Mouse (Mus musculus) left cerebral cortex, postnatal 25 days (tissue): ENCODE measurements around the gene Cacnb2. TPM values are rescaled to one million over a fixed set of nuclear protein-coding genes. Genes with fewer than 3 reads are reported as not detected.
A peak's percentile ranks its signal among the peaks of the same experiment; 100 is the strongest.

Source experiments
- DNase-seq, 2 experiments: peaks; one replicate each; pipeline ENCODE4 v3.0.0; 2022; ENCODE audit warnings: low spot score in 2 of 2, mixed read lengths in 1 of 2
- intact Hi-C: fragments of 180-260 bp; cut with DNase I; formaldehyde crosslinking; loops from one replicate; pipeline ENCODE4 v1.15.1; 2025
- total RNA-seq, 2 experiments: library from RNA; stranded (reverse); gene quantifications; 2 replicates each; pipeline ENCODE4 v1.2.3; 2021

Gene Cacnb2
- 10 to 100 TPM; 49.3 to 52.7 TPM for total RNA-seq

DNA sequence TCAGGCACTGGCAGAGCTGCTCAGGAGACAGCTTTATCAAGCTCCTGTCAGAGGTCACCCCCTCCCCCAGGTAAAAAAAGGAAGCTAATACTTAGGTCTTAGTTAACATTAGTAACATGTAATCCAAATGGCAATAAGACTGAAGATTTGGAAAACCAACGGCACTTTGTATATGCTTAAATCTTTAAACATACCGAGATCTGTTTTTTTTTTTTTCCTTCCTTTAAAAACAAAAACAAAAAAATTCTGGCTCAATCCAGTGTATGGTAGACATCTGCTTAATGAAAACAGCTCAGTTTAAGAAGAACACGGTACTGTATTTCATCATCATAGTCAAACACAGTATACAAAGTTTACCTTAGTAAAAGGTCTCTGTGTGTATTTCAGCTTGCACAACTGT lies at the start of gene Cacnb2:
TSS of gene Cacnb2 (plus strand) at position 301 of the 400 bp plus-strand sequence.
- intact Hi-C loops = loop anchor here (5.0 kb wide), 1 partner anchor 75 kb away; no protein-coding TSS in a partner anchor
- no peak for DNase-seq

DNA sequence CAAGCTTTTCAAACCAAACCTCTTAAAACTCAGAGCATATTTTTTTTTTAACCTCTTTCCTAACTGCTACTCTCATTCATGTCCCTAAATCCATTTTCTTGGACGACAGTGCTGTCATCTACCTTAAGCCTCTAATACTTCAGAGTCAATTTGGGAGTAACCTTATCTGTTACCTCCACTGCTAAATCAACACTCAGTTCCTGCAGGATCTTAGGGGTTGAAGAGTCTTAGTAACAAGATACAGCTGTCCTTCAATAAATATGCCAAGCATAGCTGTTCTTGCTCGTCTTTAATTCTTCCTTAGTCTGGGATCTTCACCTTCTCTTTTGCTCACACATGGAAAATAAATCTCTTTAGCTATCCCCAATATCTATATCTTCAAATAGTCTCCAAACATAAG lies 34.9 kb upstream of the Cacnb2 start:
- no peak for DNase-seq
- intact Hi-C loops = no loop called here

DNA sequence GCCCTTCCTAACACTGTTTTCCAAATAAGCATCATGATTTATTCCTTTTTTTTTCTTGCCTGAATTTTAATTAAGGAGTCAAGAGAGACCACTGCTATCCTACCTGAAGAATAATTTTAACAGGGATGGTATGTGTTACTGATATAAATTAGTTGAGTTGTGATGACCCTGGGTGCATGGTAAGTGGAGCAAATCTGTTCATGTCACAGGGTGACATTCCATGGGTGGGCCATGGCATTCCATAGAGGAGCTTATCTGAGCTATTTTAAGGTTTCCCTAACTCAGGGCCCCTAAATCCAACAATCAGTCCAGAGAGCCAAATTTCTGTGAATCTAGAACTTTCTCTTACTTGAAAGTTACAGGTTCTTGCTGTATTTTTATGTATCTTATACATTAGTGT lies 31.6 kb upstream of the Cacnb2 start:
- no peak for DNase-seq
- intact Hi-C loops = no loop called here

DNA sequence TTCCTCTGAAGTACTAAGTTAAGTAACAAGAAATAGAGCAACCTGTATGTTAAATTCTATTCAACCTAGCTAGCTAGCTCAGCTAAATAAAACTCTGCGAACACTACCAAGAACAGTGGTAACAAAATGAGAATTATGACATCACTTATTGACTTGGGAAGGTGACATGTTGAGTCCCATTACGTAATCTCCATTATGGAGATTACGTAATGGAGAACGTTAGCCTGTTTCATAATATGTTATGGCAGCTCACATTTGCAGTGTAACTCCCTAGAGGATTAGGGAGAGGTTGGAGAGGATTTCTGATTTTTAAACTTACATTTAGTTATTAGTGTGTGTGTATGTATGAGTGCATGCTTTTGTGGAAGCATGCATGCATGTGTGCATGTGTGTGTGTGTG lies 13.3 kb upstream of the Cacnb2 start:
- intact Hi-C loops = no loop called here
- DNase-seq = no peak

DNA sequence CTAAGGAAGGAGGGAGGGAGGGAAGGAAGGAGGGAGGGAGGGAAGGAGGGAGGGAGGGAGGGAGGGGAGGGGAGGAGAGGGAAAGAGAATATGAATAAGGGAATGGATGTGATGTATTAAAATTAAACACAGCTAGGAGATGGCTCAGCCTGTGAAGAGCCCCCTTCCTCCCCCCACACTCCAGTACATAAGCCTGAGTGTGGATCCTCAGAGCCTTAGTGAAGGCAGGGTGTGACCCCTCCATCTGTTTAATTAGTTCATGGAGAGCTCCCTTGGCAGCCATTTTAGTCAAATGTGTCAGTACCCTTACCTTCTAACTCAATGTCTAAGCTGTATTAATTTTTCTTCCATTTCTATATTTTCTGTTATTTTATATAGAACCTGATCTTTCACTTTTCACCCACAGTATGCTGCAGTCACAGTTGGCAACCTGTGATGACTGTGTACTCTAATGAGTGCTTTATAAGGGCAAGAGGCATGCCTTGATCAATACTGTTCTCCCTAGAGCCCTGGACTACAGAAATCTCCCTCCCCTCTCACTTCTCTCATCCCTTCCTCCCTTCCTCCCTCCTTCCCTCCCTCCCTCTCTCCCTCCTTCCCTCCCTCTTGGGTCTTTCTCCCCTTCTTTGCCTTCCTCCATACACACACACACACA lies 4.9 kb upstream of the Cacnb2 start:
- intact Hi-C loops = no loop called here
- no peak for DNase-seq

DNA sequence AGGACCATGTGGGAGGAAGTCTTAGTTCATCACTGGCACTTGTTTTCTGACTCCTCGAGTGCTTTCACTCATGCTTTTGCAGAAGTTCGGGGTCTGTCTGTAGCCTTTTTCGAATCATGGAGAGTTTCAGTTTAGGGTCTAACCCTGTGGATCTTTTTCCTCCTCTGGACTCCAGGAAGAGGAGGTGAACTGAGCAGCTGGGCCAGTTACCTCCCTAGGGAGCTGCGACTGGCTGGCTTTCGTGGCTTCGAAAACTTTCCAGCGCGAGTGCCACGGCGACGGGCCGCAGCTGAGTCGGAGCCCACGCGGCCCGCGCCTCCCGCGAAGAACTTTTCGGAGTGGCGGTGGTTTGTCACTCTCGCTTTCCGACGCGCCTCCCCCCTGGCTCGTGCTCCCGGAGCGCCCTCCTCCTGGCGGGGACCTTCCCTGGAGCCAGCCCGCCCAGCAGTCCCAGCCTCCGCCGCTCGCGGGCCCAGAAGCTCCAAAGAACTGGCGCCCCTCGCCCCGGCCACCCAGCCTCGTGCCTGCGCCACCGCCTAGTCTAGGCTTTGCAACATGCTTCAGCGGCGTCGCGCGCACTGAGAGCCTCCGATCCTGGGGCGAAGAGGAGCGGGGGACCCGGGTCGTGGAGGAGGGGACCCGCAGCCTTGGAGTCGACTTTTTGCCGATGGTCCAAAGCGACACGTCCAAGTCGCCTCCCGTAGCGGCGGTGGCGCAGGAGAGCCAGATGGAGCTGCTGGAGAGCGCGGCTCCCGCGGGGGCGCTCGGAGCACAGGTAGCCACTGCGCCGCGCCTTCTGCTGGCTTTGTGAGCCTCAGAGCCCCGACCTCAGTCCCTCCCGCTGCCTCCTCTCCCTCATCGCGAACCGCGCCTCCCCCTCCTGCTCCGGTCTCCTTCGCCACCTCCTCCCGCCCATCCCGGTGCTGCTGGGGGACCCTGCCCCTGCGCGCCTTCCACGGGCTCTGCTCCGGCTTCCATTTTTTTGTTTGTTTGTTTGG lies 1.2 kb downstream of the Cacnb2 start:
- DNase-seq = peak; percentile 41 to 70
- intact Hi-C loops = loop anchor here (5.0 kb wide), 1 partner anchor 73 kb away; no protein-coding TSS in a partner anchor

DNA sequence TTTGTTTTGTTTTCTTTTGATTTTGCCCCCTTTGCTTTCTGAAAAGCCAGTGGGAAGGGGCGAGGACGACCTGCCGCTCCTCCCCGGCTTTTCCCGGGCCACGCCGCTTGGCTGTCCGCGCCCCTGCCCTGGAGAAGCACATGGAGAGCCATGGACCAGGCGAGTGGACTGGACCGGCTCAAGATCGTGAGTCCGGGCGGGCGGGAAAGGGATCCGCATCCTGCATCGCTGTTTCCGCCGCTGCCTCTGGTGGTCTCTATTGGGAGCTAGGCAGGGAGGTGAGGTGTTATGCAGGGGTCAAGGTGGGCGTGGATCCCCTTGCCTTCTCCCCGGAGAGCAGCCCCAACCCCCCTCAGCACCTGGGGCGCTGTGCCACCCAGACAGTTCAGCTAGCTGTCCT lies 1.9 kb downstream of the Cacnb2 start:
- intact Hi-C loops = loop anchor here (5.0 kb wide), 1 partner anchor 73 kb away; no protein-coding TSS in a partner anchor
- peak in 1 of 2 experiments; percentile 11 for DNase-seq

DNA sequence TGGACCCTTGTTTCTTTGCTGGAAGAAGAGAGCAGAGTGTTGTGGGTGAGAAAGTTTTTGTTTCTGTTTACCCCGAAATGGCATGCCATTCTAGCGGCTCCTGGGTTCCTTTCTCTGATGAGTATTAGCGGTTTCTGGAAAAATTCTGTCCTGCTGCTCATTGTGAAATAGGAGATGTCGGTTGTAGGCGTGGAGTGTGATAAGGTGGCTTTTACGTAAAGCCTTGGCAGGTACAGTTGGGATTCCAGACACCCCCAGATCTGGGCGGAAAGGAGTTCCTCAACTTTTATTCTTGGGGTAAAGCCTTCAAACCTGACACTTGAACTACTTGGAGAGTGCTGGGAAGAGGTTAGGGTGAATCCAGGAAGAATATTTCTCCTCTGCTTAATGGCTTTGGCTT lies 2.3 kb downstream of the Cacnb2 start:
- intact Hi-C loops = no loop called here
- DNase-seq = peak in 1 of 2 experiments; percentile 18

DNA sequence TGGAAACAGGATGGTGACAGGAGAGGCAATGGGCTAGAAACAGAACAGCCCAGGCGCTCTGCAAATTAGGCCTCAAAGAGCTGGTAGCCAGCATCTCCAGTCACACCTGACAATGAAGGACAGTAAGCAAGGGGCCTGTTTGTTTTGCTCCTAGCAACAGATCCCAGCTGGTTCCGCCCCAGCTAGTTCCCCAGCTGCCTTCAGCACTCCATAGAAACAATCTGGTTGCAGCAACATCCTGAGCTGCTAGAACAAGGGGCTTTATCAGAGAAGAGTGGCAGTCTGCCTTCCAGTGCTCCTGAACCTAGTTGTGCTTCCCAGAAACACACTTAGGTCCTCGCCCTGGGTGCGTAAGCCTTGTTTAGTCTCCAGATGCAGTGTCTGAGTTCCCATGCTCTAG lies 5.7 kb downstream of the Cacnb2 start:
- intact Hi-C loops = no loop called here
- DNase-seq = peak in 1 of 2 experiments; percentile 36

DNA sequence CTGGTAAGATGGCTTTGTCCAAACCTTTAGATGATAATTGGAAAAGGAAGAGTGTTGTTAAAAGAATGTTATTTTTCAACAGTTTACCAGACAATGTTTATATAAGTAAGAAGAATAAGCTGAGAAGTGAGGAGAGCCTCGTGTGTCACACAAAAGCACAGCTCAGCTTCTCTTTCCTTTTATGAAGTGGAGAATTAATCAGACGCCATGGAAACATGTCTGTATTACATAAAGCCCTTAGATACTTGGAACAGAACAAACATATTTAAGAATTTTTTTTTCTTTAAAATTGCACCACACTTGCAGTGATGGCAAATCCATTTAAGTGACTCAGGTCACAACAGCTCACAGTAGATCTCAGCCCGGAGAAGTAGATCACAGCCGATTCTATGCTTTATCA lies 9.8 kb downstream of the Cacnb2 start:
- intact Hi-C loops = no loop called here
- peak in 1 of 2 experiments; percentile 17 for DNase-seq

DNA sequence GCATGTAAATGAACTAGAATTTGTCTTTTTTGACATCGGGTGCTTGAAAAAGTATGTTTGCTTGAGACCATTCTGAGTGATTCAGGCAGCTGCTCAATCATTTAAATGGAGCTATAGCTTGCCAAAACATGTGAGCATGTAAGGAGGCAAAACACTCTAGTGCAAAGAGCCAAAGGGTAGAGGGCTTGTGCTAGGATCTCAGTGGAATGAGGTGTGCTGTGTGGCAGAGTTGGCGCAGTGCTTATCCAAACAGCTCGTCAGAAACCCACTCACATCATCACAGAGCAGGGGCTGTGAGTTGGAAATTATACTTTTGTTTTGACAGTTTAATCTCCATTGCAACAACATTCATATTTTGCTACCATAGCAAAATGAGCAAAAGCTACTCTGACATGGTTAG lies 13.5 kb downstream of the Cacnb2 start:
- intact Hi-C loops = no loop called here
- no peak for DNase-seq

DNA sequence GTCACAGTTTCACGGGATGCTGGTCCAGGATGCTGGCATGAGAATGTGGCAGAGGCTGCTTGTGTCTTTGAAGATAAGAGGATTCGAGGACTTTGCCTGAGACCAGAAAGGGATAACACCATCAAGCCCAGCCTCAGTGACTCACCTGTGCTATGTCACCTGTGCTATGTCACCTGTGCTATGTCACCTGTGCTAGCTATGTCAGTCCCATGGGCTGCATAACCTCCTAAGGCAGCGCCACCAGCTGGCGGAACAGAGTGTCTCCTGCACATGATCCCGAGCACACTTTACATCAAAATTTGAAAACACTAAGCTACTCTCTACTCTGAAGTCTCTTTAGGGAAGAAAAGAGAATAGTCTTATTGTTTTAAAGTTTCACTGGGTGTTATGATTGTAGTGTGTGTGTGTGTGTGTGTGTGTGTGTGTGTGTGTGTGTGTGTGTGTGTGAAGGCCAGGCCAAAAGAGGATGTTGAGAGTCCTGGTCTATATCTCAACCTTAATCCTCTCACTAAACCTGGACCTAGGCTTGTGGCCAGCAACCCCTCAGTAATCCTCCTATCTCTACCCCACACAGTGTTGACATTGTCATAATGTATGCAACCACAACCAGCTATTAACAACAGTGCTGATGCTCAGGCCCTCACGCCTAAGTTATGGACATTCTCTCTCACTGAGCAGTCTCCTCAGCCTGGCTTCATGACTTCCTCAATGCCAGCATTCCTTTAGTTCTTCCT lies 17.4 kb downstream of the Cacnb2 start:
- DNase-seq = no peak
- intact Hi-C loops = no loop called here

DNA sequence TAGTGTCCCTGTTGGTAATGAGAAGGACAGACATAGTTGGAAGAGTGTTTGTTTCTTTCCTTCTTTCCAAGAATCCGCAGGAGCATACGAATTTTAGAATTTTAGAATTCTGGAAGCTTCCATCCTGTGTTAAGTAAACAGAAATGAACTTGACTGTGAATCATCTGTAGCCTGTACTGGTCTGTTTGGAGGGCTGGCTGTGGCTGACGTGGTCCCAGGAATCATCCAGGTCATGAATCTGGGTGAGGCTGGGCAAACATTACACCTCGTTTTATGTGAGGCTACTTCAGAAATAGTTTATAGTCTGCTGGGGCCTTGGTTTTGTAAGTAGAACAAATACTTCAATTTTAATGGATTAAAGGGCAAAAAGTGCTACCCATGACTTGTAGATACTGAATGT lies 18.0 kb downstream of the Cacnb2 start:
- intact Hi-C loops = no loop called here
- DNase-seq = no peak

DNA sequence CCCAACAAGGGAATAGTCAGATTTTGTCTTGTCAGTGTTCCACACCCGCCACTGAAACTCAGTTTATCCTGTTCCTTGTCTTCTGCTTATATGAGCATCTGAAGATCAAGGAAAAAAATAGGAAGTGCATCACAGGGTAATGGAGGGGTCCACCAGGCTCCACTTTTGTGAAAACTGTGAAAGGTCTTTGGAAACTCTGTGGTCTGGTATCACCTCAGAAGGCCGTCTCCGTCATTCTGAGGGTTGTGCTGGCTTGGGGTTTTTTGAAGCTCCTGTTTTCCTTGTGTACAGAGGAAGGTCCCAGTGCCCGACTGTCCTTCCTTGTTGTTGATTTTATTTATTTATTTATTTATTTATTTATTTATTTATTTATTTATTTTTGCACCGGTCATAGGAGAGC lies 20.9 kb downstream of the Cacnb2 start:
- intact Hi-C loops = no loop called here
- no peak for DNase-seq

DNA sequence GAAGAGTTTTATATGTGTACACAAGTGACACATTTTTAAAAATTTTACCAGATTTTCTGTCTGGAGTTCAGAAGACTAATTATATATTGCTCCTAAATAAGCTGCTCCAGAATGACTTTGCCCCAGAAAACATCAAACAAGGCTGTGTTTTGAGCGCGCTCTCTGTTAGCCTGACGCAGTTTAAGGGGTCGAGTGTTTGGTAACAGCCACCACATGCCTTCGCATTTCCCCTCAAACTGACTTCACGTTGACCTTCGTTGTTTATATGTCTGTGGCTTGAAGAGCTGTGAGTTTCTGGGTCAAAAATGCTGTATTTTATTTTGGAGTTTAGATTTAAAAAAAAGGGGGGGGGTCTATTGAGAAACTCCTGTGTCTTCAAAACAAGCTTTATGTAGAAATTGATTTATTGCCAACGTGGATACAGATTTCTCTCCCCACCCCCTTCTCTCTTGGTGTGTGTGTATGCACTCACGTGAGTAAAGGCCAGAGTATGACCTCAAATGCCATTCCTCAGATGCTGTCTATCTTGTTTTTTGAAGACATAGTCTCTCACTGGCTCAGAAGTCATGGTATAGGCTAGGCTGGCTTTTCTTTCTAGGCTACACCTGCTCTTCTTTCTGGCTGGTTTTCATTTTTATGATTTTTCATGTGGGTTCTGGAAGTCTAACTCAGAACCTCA lies 27.1 kb downstream of the Cacnb2 start:
- intact Hi-C loops = no loop called here
- no peak for DNase-seq

DNA sequence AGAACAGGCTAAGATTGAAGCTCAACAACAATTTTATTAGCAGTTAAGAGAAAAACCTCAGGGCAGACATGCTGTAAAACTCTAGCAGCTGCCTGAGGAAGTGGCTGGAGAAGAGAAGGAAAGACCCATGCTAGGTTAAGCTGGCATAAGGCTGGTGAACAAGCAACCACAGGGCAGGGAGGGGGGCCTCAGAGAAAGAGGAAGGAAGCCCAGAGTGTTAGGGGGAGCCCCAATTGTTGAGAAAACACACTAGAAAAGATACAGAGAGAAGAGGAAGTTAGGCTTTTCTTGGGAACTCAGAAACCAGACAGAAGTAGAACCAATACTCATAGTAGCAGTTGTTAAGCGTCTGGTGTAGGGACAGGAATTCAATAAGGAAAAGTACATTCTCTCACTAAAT lies 28.7 kb downstream of the Cacnb2 start:
- intact Hi-C loops = no loop called here
- peak in 1 of 2 experiments; percentile 49 for DNase-seq

DNA sequence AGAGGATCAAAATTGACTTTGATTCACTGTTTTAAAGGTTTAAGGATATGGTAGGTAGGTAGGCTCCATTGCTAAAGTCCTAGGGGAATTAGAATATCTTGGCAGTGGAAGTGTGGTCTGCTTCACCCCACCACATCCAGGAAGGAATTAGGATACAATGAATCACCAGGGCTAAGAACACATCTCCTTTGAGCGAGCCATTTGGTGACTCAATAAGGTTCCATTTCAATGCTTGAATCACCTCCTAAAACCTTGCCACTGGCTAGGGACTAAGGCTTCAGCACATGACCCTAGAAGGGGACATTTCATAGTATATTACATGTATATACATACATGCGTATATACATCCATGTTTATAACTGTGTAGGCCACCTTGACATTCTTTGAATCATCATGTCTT lies 30.3 kb downstream of the Cacnb2 start:
- intact Hi-C loops = no loop called here
- no peak for DNase-seq

DNA sequence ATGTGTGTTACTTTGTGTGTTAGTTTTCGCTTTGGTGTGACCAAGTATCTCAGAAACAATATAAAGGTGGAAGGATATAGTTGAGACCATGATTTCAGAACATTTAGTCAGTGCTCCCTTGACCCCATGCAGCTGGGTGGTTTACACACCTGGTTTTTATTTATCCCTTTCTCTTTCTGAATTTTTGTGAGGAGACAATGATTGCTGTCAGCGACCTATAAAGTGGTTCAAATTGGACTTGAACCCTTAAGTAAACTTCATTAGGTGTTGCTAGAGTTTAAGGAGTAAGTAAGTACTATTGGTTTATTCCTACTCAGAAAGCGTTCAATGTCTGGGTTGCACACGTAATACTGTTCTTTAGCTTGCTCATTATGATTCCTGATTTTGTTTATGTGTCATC lies 36.4 kb downstream of the Cacnb2 start:
- DNase-seq = no peak
- intact Hi-C loops = no loop called here

DNA sequence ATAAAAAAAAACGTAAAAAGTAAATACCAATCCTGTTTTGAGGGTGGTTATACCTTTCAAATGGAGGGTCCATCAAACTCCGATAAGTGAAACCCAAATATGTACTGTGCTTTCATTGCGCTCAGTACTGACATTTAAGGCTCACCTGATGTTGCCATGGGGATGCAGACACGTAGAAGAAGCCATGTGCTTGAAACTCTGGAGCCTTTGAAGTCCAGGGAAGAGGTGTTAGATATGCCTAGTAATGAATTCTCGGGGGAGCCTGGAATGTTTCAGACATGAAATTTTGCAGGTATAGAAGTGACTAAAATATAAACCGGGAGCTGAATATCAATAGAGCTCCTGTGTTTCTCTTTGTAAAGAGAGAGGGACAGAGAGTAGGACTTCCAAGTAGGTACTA lies 37.0 kb downstream of the Cacnb2 start:
- intact Hi-C loops = no loop called here

DNA sequence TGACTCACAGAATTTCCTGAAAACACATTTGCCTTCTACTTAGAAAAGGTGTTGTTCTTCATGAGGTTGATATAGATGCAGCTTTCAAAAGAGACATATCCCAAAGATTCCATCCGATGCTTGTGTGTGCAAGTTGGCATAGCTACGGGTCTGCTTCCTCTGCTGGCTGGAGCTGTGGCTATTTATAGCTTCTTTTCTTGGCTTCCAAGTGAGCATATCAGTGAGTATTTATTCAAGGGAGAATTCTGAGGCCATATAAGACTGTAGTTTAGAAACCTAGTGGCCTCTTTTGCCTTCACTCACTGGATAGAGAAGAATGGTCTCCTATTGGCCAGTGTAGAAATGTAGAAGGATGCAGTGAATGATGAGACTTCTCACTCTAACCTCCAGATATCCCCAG lies 38.2 kb downstream of the Cacnb2 start:
- DNase-seq = peak; percentile 31 to 69
- intact Hi-C loops = no loop called here

More for the DNA sequence above, 37.0 kb downstream of the Cacnb2 start:
- no peak for DNase-seq
